Mouse (Mus musculus): Measurements from ENCODE around the gene Dennd1b.

Dennd1b gene

DNA sequence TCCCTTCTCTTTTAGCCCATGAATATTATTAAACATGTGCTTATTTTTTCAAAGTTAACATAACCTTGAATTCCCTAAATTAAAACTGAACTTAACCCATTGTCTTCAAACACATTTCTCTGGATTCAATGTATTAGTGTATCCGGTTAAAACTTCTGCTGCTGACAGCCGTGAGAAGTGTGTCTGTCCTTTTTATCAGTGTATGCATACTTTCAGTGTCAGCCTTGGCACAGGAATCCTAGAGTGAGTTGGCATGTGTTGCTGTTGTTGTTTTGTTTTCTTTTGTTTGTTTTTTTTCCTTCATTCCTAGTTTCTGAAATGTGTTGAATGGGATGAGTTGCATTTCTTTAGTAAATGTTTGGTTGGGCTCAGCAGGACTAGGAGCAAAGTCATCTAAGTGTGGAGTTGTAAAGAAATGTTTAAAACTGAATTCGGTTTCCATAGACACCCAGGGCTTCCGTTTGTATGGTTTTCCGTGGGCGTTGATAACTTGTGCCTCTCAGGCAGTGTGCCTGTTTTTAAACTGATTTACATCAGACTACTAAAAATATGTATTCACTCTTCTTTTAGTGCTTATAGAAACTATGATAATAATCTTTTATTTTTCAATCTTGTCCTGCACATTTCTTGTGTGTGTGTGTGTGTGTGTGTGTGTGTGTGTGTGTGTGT lies 217.4 kb downstream of the Dennd1b start:
- DNase-seq (ENCODE audit: low spot score): no peak

DNA sequence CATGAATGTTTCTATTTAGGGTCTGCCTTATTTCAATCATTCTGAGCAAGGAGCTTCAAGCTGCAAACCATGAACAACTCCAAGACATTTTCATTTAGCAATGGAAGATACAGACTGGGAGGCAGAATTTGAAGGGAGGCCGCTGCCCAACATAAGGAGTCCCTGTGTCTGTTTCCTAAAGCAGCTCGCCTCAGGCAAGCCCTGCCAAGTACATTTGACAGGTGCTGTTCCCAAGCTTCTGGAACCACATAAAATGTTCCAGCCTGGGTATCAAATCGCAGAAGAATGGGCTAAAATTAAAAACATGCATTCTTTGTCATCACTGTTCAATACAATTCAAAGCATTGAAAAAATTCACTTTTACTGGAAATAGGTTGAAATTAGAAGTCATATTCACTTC lies 229.4 kb downstream of the Dennd1b start:
- DNase-seq (ENCODE audit: low spot score): no peak

DNA sequence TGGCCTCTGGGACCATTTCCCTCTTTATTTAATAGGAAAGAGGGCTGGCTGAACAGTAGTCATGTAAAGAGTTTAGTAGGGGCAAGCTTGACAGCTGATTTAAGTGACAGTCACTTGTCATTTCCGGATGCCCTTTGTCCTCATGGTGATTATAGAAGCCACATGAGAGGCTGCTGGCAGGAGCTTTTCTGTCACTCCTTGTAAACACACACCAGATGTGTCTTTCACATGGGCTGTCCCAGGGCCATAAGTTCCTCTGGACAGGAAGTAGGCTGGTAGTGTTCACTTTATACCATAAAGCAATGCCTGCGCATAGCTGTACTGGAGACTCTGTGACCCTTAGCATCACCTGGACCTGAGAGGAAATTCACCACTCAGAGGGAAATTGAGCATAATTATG lies 230.8 kb downstream of the Dennd1b start:
- DNase-seq (ENCODE audit: low spot score): no peak

GRCm38 (mm10) chr1:139194428-139195028 lies 231.3 kb downstream of the Dennd1b start:
- DNase-seq (ENCODE audit: low spot score): no peak

DNA sequence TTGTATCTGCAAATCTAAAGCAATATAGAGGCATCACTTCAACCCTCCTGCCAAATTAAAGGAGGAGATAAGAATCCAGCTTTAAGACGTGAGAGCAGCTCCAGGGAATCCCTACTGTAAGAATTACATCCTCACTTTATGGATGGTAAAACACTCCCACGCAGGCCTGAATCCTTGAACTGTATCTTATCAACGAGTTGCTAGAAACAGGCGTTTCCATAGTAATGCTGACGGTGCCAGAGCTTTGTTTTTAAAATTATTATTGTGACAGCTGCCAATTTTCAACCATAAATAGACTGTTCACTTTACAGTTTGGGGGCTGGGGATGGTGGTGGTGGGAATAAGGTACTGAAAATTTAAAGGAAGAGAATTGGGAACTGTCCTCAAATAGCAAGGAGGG lies 239.8 kb downstream of the Dennd1b start:
- no peak for DNase-seq (ENCODE audit: low spot score)

GRCm38 (mm10) chr1:139206259-139206658 lies 243.0 kb downstream of the Dennd1b start:
- no peak for DNase-seq (ENCODE audit: low spot score)

DNA sequence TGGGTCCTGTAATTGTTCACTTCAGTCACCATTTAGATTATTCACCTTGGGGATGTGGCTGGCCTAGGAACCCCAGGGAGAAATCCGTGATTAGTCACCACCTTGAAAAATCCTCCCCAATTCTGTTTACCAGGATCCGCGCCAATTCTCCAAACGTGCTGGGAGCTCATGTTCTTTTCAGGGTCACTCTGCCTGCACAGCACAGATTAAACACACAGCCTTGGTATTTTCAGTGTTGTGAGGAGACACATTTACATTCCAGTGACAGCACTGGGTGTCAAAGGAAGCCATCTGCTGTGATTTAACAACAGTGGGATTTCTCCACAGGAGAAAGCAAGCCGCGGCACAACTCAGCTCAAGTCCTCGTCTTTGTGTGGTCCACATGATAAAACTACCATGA lies 246.6 kb downstream of the Dennd1b start:
- no peak for DNase-seq (ENCODE audit: low spot score)

DNA sequence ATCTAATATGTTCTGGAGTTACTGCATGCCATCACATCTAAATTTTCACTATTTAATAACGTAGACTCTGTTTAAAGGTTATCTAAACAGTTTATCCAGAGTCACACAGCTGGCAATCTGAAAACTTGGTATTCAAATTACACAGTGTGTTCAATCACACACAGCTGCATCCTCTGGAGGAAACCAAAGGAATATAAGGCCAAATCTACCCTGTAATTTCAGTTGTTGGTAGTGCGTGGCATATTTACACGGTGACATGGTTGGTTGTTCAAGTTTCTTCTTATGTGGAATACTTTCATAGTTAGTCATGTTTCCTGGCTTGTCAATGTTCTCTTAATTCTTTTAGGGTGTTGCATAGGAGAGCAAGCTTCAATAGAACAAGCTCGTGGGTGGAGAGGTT lies 247.3 kb downstream of the Dennd1b start:
- DNase-seq (ENCODE audit: low spot score): no peak

- no peak for DNase-seq (ENCODE audit: low spot score)
Observed at GRCm38 (mm10) chr1:139215311-139215710, 252.1 kb downstream of the Dennd1b start.

- no peak for DNase-seq (ENCODE audit: low spot score)
Observed at GRCm38 (mm10) chr1:139223804-139224203, 260.6 kb downstream of the Dennd1b start.

DNA sequence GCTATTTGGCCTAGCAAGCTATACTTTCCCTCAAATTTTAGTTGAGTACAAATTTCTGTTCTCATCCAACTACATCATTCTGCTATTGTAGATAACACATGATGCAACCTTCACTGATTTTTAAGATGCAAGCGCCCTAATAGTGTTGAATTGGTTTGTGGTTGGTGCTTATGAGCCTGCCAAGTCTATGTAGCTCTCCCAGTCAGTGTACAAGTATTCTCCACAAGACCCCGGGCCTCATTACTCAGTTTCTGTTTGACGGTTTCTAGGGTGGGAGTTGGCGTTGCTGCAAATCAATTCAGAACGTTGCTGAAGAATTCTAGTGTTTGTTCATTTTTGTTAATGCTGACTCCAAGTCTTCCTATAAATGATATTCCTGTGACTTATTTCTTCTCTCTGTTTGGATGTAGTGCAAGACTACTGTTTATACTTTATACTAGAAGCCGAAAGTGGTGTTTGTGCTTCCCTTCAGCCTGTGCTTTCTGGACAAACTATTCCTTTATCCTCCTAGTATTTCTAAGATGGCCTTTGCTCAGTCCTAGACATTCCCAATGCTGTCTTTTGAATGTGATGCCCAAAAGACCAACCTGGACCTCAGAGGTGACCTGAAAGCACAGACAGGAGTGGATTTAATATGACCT lies 261.2 kb downstream of the Dennd1b start:
- DNase-seq (ENCODE audit: low spot score): no peak
